ENCODE assay signal across 10 mouse cellular contexts in the genomic region with DNA sequence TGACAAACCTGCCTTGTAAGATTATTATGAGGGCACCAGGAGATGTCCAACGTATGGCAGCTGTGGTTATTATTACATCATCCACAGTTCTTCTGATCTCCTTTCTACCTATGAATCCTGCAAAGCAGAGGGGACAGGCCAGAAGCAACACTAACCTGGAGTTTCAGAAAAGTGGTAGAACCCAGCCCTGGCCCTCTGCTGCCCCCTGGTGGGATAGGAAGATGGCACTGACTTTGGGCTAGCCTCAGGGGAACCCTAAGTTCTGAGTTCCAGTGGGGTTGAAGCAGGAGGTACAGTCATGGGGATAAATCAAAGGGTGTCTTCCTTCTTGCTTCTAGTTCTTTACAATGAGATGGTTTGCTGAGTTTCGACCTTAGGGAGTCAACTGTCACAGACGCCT. TPM values are rescaled to one million over a fixed set of nuclear protein-coding genes. Genes with fewer than 3 reads are reported as not detected.
A peak's percentile ranks its signal among the peaks of the same experiment; 100 is the strongest.
DNase-seq lines count a peak whose midpoint lies in the region; ATAC-seq and TF ChIP-seq lines count a peak whose summit lies in the region.
"Had no signal": no experiment of that assay in that cellular context is flagged by ENCODE, and none has a peak within 500 bp of the region (broad histone marks: within the 10 kb centered on the region; RNA-seq: fewer than 3 reads in every experiment).

No protein-coding gene starts in this region.

- no peak overlapping the region for H3K9ac ChIP-seq in midbrain, embryonic 11.5 days (ENCODE audit: low read length)
- no peak overlapping the region for H3K9ac ChIP-seq in midbrain, embryonic 16.5 days (ENCODE audit: low read depth, low read length)
- no peak overlapping the region for H3K9ac ChIP-seq in liver, adult 2 months (ENCODE audit: low read depth, low read length)

- WGBS in midbrain, embryonic 11.5 days, result 53% methylated on average over 3 of the region's 3 CpGs
- 56% methylated on average over 3 of the region's 3 CpGs for WGBS in midbrain, embryonic 16.5 days
- 44% methylated on average over 3 of the region's 3 CpGs for WGBS in liver, adult 2 months

- peak; percentile 91 for DNase-seq in midbrain, embryonic 11.5 days (ENCODE audit: low spot score, missing footprints)
- peak; percentile 83 for DNase-seq in T-cell, adult 2 months (ENCODE audit: low spot score)
- peak; percentile 83 to 84 for DNase-seq in cerebellum, postnatal 36 days
- DNase-seq in liver, adult 2 months (ENCODE audit: extremely low read depth, low read depth, low spot score), result peak; percentile 37
- DNase-seq in ovary, postnatal 36 days (ENCODE audit: low spot score), result peak; percentile 64
- peak; percentile 82 for DNase-seq in urinary bladder, postnatal 14 days (ENCODE audit: low spot score)

- no peaks in the 10 kb centered on the region for H3K4me1 ChIP-seq in midbrain, embryonic 11.5 days (ENCODE audit: control insufficient read depth, insufficient read depth, low read length)
- H3K4me1 ChIP-seq in midbrain, embryonic 16.5 days (ENCODE audit: control insufficient read depth, insufficient read depth, low read length), result no peaks in the 10 kb centered on the region
- H3K4me1 ChIP-seq in liver, adult 2 months (ENCODE audit: control insufficient read depth, insufficient read depth, low read length), result no peaks in the 10 kb centered on the region

- peak; percentile 97 for TF ChIP-seq CTCF in liver, adult 2 months (IDR thresholded peaks at IDR 0.05; ENCODE audit: low read depth, low read length)

- H3K27ac ChIP-seq in midbrain, embryonic 11.5 days (ENCODE audit: low read depth, low read length), result no peak overlapping the region
- no peak overlapping the region for H3K27ac ChIP-seq in midbrain, embryonic 16.5 days (ENCODE audit: low read length)
- no peak overlapping the region for H3K27ac ChIP-seq in liver, adult 2 months (replicated peaks; ENCODE audit: insufficient read depth, low read depth, low read length)

- H3K36me3 ChIP-seq in midbrain, embryonic 11.5 days (ENCODE audit: control insufficient read depth, insufficient read depth, low read length), result no peaks in the 10 kb centered on the region
- peaks cover 37% of the 10 kb centered on the region for H3K36me3 ChIP-seq in midbrain, embryonic 16.5 days (ENCODE audit: control insufficient read depth, insufficient read depth, low read length)
- H3K36me3 ChIP-seq in liver, adult 2 months (ENCODE audit: control insufficient read depth, insufficient read depth, low read length), result no peaks in the 10 kb centered on the region

- H3K4me2 ChIP-seq in midbrain, embryonic 11.5 days, result no peak overlapping the region
- no peak overlapping the region for H3K4me2 ChIP-seq in midbrain, embryonic 16.5 days (ENCODE audit: low read length)

- ATAC-seq in midbrain, embryonic 11.5 days (ENCODE audit: low FRiP score), result no peak
- no peak for ATAC-seq in midbrain, embryonic 16.5 days
- peak; percentile 67 for ATAC-seq in inflammation-experienced regulatory T-cells, adult 6 months

- peaks cover 2% of the 10 kb centered on the region for H3K27me3 ChIP-seq in midbrain, embryonic 11.5 days (ENCODE audit: control insufficient read depth, insufficient read depth, low read length)
- no peaks in the 10 kb centered on the region for H3K27me3 ChIP-seq in midbrain, embryonic 16.5 days (ENCODE audit: control insufficient read depth, insufficient read depth, low read depth, low read length)
- H3K27me3 ChIP-seq in liver, adult 2 months (ENCODE audit: control insufficient read depth, insufficient read depth, low read length), result no peaks in the 10 kb centered on the region

- no peaks in the 10 kb centered on the region for H3K9me3 ChIP-seq in midbrain, embryonic 11.5 days (ENCODE audit: control insufficient read depth, low read length)
- no peaks in the 10 kb centered on the region for H3K9me3 ChIP-seq in midbrain, embryonic 16.5 days (replicated peaks; ENCODE audit: control insufficient read depth, low read length, poor library complexity, severe bottlenecking)

- no peak overlapping the region for H3K4me3 ChIP-seq in midbrain, embryonic 11.5 days (ENCODE audit: low read depth, low read length)
- H3K4me3 ChIP-seq in midbrain, embryonic 16.5 days (ENCODE audit: low read depth, low read length), result no peak overlapping the region
- H3K4me3 ChIP-seq in liver, adult 2 months (ENCODE audit: insufficient read depth, low read depth, low read length), result no peak overlapping the region
- H3K4me3 ChIP-seq: myocyte had no signal

- TF ChIP-seq POLR2A in liver, adult 2 months (IDR thresholded peaks at IDR 0.05; ENCODE audit: extremely low read depth, insufficient read depth, low read length), result no peak

- no peaks in the 10 kb centered on the region for H3K79me2 ChIP-seq in liver, adult 2 months (ENCODE audit: control insufficient read depth, insufficient read depth, low read length)

RNA-seq across cellular contexts. Expression of a gene that starts 10.6 kb away (rescaled TPM):
- 7.0 and 9.0 TPM in 2 replicates for polyA plus RNA-seq in midbrain, embryonic 11.5 days (2014; fragmentation: Nextera tagmentation; extraction: Ambion mirVana)
- polyA plus RNA-seq in midbrain, embryonic 16.5 days (2015; fragmentation: Nextera tagmentation; extraction: Ambion mirVana), result 62.6 and 68.5 TPM in 2 replicates
- 1 to 10 TPM; 1.7 to 3.8 (median 3.4) TPM for polyA plus RNA-seq in inflammation-experienced regulatory T-cells, adult 6 months (2017; shearing (Covaris generic))
- 0.09 and 1.1 TPM in 2 replicates for total RNA-seq in liver, adult 2 months (2014; rRNA removed)
- 0.26 and 0.37 TPM in 2 replicates for polyA plus RNA-seq in liver, adult 2 months (2012; rRNA removed)
- total RNA-seq: gastrocnemius, adult 8-10 months had no signal

RNA-seq across cellular contexts. Expression of a gene that starts 22.4 kb away (rescaled TPM):
- 2.6 and 2.9 TPM in 2 replicates for polyA plus RNA-seq in midbrain, embryonic 11.5 days (2014; fragmentation: Nextera tagmentation; extraction: Ambion mirVana)
- polyA plus RNA-seq in midbrain, embryonic 16.5 days (2015; fragmentation: Nextera tagmentation; extraction: Ambion mirVana), result 0.08 and 0.22 TPM in 2 replicates
- not detected for polyA plus RNA-seq in inflammation-experienced regulatory T-cells, adult 6 months (2017; shearing (Covaris generic))
- not detected in 2 replicates for total RNA-seq in liver, adult 2 months (2014; rRNA removed)
- polyA plus RNA-seq in liver, adult 2 months (2012; rRNA removed), result 0.06 TPM in 1 of 2 replicates, not detected in the other
- total RNA-seq: gastrocnemius, adult 8-10 months had no signal
- polyA plus RNA-seq: myocyte had no signal

RNA-seq across cellular contexts. Expression of a gene that starts 33.6 kb away (rescaled TPM):
- 148 and 163 TPM in 2 replicates for polyA plus RNA-seq in midbrain, embryonic 11.5 days (2014; fragmentation: Nextera tagmentation; extraction: Ambion mirVana)
- polyA plus RNA-seq in midbrain, embryonic 16.5 days (2015; fragmentation: Nextera tagmentation; extraction: Ambion mirVana), result 127 TPM in 2 replicates
- polyA plus RNA-seq in inflammation-experienced regulatory T-cells, adult 6 months (2017; shearing (Covaris generic)), result 100 to 1,000 TPM; 357 to 377 (median 371) TPM
- 59.9 and 63.8 TPM in 2 replicates for total RNA-seq in liver, adult 2 months (2014; rRNA removed)
- polyA plus RNA-seq in liver, adult 2 months (2012; rRNA removed), result 41.9 and 46.5 TPM in 2 replicates

RNA-seq across cellular contexts. Expression of a gene that starts 57.1 kb away (rescaled TPM):
- polyA plus RNA-seq in midbrain, embryonic 11.5 days (2014; fragmentation: Nextera tagmentation; extraction: Ambion mirVana), result 0.27 and 0.57 TPM in 2 replicates
- 1.9 and 3.8 TPM in 2 replicates for polyA plus RNA-seq in midbrain, embryonic 16.5 days (2015; fragmentation: Nextera tagmentation; extraction: Ambion mirVana)
- polyA plus RNA-seq in inflammation-experienced regulatory T-cells, adult 6 months (2017; shearing (Covaris generic)), result not detected
- total RNA-seq in liver, adult 2 months (2014; rRNA removed), result not detected in 2 replicates
- polyA plus RNA-seq in liver, adult 2 months (2012; rRNA removed), result not detected in 2 replicates
- total RNA-seq: gastrocnemius, adult 8-10 months had no signal
- polyA plus RNA-seq: myocyte had no signal

Comparison
In these comparisons a context has a peak if more than half of its experiments do, and no peak if none do; other contexts are left out.
1. DNase-seq: peak in every context shown above with its lines; median percentile 91 in midbrain, embryonic 11.5 days; 84 in cerebellum, postnatal 36 days; 83 in T-cell, adult 2 months; 82 in urinary bladder, postnatal 14 days; 64 in ovary, postnatal 36 days; 37 in liver, adult 2 months.